Mouse (Mus musculus) myocyte (in vitro differentiated cells): ENCODE data around the gene Dapk3. TPM values are rescaled to one million over a fixed set of nuclear protein-coding genes. Genes with fewer than 3 reads are reported as not detected.
A peak's percentile ranks its signal among the peaks of the same experiment; 100 is the strongest.

Experiments
- H3K27me3 ChIP-seq: one replicate; pipeline ENCODE4 v1.6.1; 2011; ENCODE audit not compliant: control insufficient read depth, insufficient read depth, insufficient read length
- H3K36me3 ChIP-seq: one replicate; pipeline ENCODE4 v1.6.1; 2011; ENCODE audit not compliant: control insufficient read depth, insufficient read depth
- H3K4me2 ChIP-seq: one replicate; pipeline ENCODE4 v1.6.1; 2011; ENCODE audit warnings: low read depth, control low read depth
- H3K4me3 ChIP-seq: one replicate; pipeline ENCODE4 v1.5.1; 2011; ENCODE audit warnings: mild to moderate bottlenecking, control low read depth, moderate library complexity
- H3K79me2 ChIP-seq: one replicate; pipeline ENCODE4 v1.6.1; 2011; ENCODE audit not compliant: control insufficient read depth, insufficient read depth
- H3ac ChIP-seq: one replicate; pipeline ENCODE4 v1.6.1; 2011; ENCODE audit not compliant: control insufficient read depth, insufficient read length
- CEBPB ChIP-seq: IDR thresholded peaks from 2 replicates; pipeline ENCODE4 v1.6.1; 2011; ENCODE audit warnings: mild to moderate bottlenecking, moderate library complexity; ENCODE audit not compliant: poor library complexity, insufficient read depth, severe bottlenecking
- MYOD1 ChIP-seq, 3 experiments: IDR thresholded peaks; one replicate each; pipeline ENCODE4 v1.6.1; 2011; ENCODE audit warnings: control low read depth in 2 of 3, low read depth in 2 of 3, mild to moderate bottlenecking in 2 of 3, moderate library complexity in 1 of 3; ENCODE audit not compliant: insufficient read length in 2 of 3, control insufficient read depth in 1 of 3
- MYOG ChIP-seq, 3 experiments: IDR thresholded peaks; one replicate each; pipeline ENCODE4 v1.6.1; 2011; ENCODE audit warnings: control low read depth in 2 of 3, low read depth in 2 of 3, mild to moderate bottlenecking in 2 of 3; ENCODE audit not compliant: insufficient read length in 2 of 3, control insufficient read depth in 1 of 3, insufficient read depth in 1 of 3
- POLR2A ChIP-seq: IDR thresholded peaks from one replicate; pipeline ENCODE4 v1.6.1; 2011; ENCODE audit warnings: low read depth, mild to moderate bottlenecking, control low read depth, moderate library complexity; ENCODE audit not compliant: insufficient read length
- POLR2AphosphoS2 ChIP-seq: IDR thresholded peaks from one replicate; pipeline ENCODE4 v1.6.1; 2011; ENCODE audit warnings: low read depth, control low read depth; ENCODE audit not compliant: insufficient read length
- REST ChIP-seq: IDR thresholded peaks from one replicate; pipeline ENCODE4 v1.6.1; 2011; ENCODE audit warnings: mild to moderate bottlenecking, control low read depth, moderate library complexity; ENCODE audit not compliant: insufficient read depth, insufficient read length
- SRF ChIP-seq: IDR thresholded peaks from one replicate; pipeline ENCODE4 v1.6.1; 2011; ENCODE audit warnings: low read depth; ENCODE audit not compliant: control insufficient read depth, insufficient read length
- TCF12 ChIP-seq: IDR thresholded peaks from one replicate; pipeline ENCODE4 v1.6.1; 2011; ENCODE audit warnings: mild to moderate bottlenecking, control low read depth; ENCODE audit not compliant: poor library complexity, insufficient read depth, severe bottlenecking
- TCF3 ChIP-seq: IDR thresholded peaks from one replicate; pipeline ENCODE4 v1.6.1; 2011; ENCODE audit warnings: low read depth, control low read depth; ENCODE audit not compliant: insufficient read length
- USF1 ChIP-seq: IDR thresholded peaks from one replicate; pipeline ENCODE4 v1.6.1; 2011; ENCODE audit warnings: low read depth, mild to moderate bottlenecking, control low read depth, moderate library complexity
- polyA plus RNA-seq: library from polyadenylated mRNA; unstranded; fragments of >200 nt; fragmentation: generic; extraction: Trizol; gene quantifications from one replicate; pipeline ENCODE4 v1.2.1, GENCODE M21; 2012; ENCODE audit warnings: missing spikeins

Dapk3 gene
- polyA plus RNA-seq, 1 experiment, result 120 TPM

- Histone ChIP-seq H3K79me2 (peaks cover 90% of the 10 kb centered on the region), H3ac (no peak overlapping the region), H3K4me2 (peak overlapping the region; percentile 89), H3K4me3 (no peak overlapping the region), H3K27me3 (no peaks in the 10 kb centered on the region), H3K36me3 (peaks cover 9% of the 10 kb centered on the region)
- TF ChIP-seq CEBPB, result peak; percentile 93
- TF ChIP-seq MYOD1 (IDR thresholded peaks at IDR 0.05; ENCODE audit: control insufficient read depth in 1 of 3, insufficient read length in 2 of 3, low read depth in 2 of 3), result peak in 1 of 3 experiments; percentile 51
- peak in 1 of 3 experiments; percentile 60 for TF ChIP-seq MYOG (IDR thresholded peaks at IDR 0.05; ENCODE audit: control insufficient read depth in 1 of 3, insufficient read depth in 1 of 3, insufficient read length in 2 of 3, low read depth in 2 of 3)
- TF ChIP-seq REST, result no peak
Observed at GRCm38 (mm10) chr10:81143157-81143633, 39.6 kb upstream of the Dapk3 start.

DNA sequence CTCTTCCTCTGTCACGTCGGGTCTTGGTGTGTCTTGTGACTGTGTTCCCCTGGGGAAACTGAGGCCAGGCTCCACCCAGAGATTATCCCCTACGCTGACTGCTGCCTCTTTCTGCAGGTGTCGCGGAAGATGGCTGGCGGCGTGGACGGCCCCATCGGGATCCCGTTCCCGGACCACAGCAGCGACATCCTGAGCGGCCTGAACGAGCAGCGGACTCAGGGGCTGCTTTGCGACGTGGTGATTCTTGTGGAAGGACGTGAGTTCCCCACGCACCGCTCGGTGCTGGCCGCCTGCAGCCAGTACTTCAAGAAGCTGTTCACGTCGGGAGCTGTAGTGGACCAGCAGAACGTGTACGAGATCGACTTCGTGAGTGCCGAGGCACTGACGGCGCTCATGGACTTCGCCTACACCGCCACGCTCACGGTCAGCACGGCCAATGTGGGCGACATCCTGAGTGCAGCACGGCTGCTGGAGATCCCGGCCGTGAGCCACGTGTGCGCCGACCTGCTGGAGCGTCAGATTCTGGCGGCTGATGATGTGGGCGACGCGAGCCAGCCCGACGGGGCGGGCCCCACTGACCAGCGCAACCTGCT is 38.9 kb upstream of the Dapk3 start:
- TF ChIP-seq POLR2AphosphoS2 (peak; percentile 55), TCF3 (no peak)
- peaks cover 9% of the 10 kb centered on the region for H3K36me3 ChIP-seq
- H3K27me3 ChIP-seq, result no peaks in the 10 kb centered on the region
- no peak overlapping the region for H3ac ChIP-seq
- H3K4me3 ChIP-seq, result no peak overlapping the region
- H3K4me2 ChIP-seq, result no peak overlapping the region
- H3K79me2 ChIP-seq, result peaks cover 82% of the 10 kb centered on the region

DNA sequence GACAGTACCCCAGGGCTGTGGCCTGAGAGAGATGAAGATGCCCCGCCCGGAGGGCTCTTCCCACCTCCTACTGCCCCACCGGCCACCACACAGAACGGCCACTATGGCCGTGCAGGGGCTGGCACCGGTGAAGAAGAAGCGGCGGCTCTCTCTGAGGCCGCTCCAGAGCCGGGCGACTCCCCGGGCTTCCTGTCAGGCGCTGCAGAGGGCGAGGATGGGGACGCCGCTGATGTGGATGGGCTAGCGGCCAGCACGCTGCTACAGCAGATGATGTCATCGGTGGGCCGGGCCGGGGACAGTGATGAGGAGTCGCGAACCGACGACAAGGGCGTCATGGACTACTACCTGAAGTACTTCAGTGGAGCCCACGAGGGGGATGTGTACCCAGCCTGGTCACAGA is 38.1 kb upstream of the Dapk3 start:
- peaks cover 78% of the 10 kb centered on the region for H3K79me2 ChIP-seq
- H3K4me3 ChIP-seq, result no peak overlapping the region
- TF ChIP-seq SRF (no peak), POLR2AphosphoS2 (no peak), POLR2A (no peak), USF1 (no peak)
- no peak overlapping the region for H3ac ChIP-seq
- no peak overlapping the region for H3K4me2 ChIP-seq
- peaks cover 13% of the 10 kb centered on the region for H3K36me3 ChIP-seq
- no peaks in the 10 kb centered on the region for H3K27me3 ChIP-seq

- no peaks in the 10 kb centered on the region for H3K27me3 ChIP-seq
- peaks cover 13% of the 10 kb centered on the region for H3K36me3 ChIP-seq
- H3K4me3 ChIP-seq, result no peak overlapping the region
- no peak overlapping the region for H3ac ChIP-seq
- peak in 2 of 3 experiments; percentile 13 to 80 for TF ChIP-seq MYOG (IDR thresholded peaks at IDR 0.05; ENCODE audit: control insufficient read depth in 1 of 3, insufficient read depth in 1 of 3, insufficient read length in 2 of 3, low read depth in 2 of 3)
- TF ChIP-seq REST, result no peak
- TF ChIP-seq MYOD1 (IDR thresholded peaks at IDR 0.05; ENCODE audit: control insufficient read depth in 1 of 3, insufficient read length in 2 of 3, low read depth in 2 of 3), result peak in 2 of 3 experiments; percentile 39 to 62
- no peak for TF ChIP-seq POLR2A
- no peak for TF ChIP-seq TCF12
- peak overlapping the region; percentile 24 for H3K4me2 ChIP-seq
- peaks cover 72% of the 10 kb centered on the region for H3K79me2 ChIP-seq
Observed at GRCm38 (mm10) chr10:81145307-81145706, 37.5 kb upstream of the Dapk3 start.

- TF ChIP-seq MYOD1 (IDR thresholded peaks at IDR 0.05; ENCODE audit: control insufficient read depth in 1 of 3, insufficient read length in 2 of 3, low read depth in 2 of 3) (peak in 1 of 3 experiments; percentile 31), TCF12 (no peak)
- Histone ChIP-seq H3K4me3 (peak overlapping the region; percentile 5), H3ac (no peak overlapping the region), H3K27me3 (no peaks in the 10 kb centered on the region), H3K36me3 (peaks cover 16% of the 10 kb centered on the region), H3K79me2 (peaks cover 67% of the 10 kb centered on the region), H3K4me2 (peak overlapping the region; percentile 72)
Observed at GRCm38 (mm10) chr10:81145778-81146177, 37.0 kb upstream of the Dapk3 start.

DNA sequence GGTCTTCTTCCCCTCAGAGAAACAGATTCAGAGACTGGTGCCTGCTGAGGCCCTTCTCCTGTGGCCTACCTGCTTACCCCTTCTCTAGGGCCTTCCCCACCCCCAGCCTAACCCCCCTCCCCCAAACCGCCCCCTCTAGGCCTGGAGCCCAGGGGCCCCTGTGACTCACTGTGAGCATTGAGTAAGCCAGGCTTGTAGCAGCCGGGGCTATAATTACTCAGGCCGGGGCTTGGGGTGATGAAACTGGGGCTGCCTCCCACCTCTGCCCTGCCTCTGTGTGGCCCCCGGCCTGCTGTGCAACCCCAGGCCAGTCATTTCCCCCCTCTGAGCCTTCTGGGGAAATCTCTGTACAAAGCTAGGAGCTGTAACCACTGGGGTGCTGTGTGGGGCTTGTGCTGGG is 36.5 kb upstream of the Dapk3 start:
- H3K79me2 ChIP-seq, result peaks cover 62% of the 10 kb centered on the region
- TF ChIP-seq POLR2AphosphoS2 (no peak), CEBPB (peak; percentile 45; the same call in 1 of the 2 replicates)
- peak overlapping the region; percentile 5 for H3K4me3 ChIP-seq
- H3K36me3 ChIP-seq, result peaks cover 16% of the 10 kb centered on the region
- no peaks in the 10 kb centered on the region for H3K27me3 ChIP-seq
- no peak overlapping the region for H3ac ChIP-seq
- peak overlapping the region; percentile 72 for H3K4me2 ChIP-seq
